Mouse (Mus musculus) 416B (cell line): ENCODE results near the gene Dop1b.

Source experiments
- DNase-seq: peaks from one replicate; pipeline ENCODE4 v3.0.0; 2011; ENCODE audit warnings: low read depth

Gene Dop1b

DNA sequence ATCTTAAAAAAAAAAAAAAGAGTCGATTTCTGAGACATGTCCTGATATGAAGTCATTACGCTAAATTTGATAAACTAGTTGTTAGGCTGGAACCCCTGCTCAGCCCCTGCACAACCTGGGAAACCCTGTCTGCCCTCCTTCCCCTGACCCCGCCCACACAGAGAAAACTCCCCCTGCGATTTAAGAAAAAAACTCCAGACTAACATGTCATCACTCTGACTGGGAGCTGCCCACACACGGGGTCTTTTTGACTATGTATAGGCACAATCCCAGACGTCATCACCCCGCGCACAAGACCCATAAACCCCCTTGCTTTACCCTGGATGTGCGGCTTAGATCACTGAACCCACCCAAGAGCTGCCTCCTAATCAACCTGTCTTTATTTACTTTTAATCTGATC is 118.4 kb downstream of the Dop1b start:
- DNase-seq = no peak

DNA sequence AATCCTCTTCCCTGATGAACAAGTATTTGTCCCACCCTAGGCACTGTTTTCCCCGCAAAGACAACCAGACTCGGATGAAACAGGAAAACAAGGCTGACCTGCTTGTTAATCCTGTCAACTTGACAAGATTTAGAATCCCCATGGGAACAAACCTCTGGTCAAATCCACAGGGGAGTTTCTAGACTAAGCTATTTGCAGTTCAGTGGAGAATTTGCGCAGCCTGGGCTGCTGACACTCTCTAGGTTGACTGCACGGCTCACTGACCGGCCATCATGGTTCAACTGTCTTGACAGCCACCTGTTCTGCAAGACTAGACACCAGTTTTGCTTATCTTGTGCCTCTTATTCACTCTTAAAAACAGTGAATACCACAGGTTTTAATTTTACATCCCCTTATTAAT is 119.2 kb downstream of the Dop1b start:
- DNase-seq = no peak

DNA sequence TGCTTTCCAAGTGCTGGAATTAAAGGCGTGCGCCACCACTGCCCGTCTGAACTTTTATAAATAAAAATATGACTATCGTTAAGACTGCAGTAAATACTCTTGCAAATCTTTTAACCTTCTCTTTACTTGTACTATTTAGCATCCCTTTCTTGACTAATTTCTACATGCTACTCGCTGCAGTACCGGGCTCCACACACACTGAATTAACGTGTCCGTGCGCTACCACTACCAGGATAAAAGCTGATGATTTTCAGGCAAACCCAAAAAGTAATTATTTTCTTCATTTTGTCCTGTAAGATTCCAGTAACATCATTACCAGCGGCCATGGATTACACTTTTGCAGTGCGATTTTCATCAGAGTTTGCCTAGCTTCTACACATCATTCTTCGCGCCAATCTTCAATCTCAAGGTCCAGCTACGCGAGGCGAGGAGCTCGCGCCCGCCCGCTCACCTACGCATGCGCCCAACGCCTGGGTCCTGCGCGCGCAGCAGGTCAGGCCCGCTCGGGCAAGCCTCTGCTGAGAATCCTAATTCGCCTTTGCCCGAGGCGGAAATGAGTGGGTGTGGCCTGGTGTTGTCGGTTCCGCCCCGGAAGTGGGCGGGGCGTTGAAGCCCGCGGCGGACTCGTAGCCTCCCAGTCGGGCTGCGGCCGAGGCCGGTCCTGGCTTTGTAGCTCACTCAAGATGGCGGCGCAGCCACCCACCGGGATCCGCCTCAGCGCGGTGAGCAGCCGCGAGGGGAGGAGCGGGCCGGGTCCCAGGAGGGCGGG is 120.1 kb downstream of the Dop1b start, which contains the start of gene Morc3:
Gene Morc3 (plus strand): TSS at position 495 of the 769 bp plus-strand sequence.
- DNase-seq = peak; percentile 99

DNA sequence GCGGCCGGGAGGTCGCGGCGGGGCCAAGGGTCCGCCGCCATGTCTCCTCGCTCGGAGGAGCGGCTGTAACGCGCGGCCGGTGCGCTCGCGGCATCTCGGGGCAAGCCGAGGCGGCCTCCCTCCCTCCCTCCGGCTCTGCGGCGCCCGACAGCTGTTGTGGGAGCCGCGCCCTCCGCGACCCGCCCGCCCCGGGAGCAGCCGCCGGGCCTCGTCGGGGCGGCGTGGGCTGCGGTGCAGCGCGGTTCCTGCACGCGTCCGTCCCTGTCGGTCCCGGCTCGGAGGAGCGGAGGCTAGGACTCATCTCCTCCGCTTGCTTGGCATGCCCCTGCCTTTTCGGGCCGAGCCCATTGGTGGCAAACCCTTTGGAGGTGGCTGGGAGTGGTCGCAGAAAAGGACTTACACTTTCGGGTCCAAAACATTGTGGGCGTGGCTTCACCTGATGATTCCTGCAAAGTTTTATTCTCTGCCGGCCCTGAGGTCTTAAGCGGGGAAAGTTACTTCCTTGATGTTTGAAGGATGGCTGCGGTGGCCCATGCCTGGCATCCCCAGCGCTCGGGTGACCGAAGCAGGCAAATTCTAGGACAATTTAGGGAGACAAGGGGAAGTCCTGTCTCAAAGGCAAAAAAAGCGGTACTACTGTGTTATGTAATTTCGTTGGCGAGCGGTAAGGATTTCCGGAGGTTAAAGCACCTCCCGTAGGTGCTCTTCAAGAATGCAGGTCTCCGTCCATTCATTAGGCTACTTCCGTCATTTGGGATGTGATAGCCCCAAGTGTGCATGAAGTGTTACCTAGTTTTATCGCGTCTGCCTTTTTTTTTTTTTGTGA is 121.0 kb downstream of the Dop1b start:
- peak; percentile 78 for DNase-seq

DNA sequence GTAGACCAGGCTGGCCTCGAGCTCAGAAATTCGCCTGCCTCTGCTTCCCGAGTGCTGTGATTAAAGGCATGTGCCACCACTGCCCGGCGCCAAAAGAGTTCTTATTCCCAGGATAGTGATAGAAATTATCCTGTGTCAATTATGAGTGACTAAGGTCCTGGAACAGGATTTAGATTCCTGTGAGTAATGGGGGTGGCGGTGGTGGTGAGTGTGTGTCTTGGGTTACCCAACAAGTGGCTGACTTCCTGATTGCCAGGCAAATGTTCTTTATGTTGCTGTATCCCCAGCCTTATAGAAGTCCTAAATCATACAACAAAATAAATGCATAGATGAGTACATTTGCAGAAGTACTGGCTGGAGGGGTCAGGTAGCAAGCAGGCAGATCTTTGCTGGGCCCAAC is 121.8 kb downstream of the Dop1b start:
- DNase-seq = peak; percentile 80

DNA sequence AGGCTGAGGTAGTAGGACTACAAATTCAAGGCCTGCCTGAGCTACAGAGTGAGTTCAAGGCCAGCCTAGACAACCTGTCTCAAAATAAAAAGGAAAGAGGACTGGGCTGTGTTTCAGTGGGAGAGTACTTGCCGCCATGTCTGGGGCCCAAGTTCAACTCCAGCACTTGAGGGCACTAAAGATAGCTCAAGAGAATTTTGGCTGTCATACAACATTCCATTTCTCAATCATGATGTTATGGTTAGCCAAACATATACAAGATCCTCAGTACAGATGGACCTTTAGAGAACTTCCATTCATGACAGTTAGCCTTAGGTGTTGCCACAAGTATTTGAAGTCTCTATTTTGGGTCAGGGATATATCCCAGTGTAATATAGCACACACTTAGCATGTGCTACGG is 122.4 kb downstream of the Dop1b start:
- peak; percentile 38 for DNase-seq

DNA sequence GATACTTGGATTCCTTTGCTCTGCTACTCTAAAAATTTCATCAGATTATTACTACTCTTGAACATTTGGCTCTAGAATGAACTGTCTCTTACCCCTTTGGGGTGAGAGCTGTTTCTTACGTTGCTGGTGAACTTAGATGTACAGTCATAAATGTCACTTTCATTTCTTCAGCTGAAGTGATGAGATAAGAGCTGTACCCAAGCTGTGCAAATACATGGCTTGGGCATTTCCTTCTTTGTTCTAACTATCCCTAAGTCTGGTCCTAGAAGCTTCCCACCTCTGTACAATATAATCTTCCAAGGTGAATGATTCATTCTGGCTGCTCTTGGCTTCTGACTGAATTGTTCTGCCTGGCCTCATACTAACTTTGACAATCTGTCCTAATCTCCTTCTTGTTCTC is 127.3 kb downstream of the Dop1b start:
- DNase-seq = peak; percentile 53

DNA sequence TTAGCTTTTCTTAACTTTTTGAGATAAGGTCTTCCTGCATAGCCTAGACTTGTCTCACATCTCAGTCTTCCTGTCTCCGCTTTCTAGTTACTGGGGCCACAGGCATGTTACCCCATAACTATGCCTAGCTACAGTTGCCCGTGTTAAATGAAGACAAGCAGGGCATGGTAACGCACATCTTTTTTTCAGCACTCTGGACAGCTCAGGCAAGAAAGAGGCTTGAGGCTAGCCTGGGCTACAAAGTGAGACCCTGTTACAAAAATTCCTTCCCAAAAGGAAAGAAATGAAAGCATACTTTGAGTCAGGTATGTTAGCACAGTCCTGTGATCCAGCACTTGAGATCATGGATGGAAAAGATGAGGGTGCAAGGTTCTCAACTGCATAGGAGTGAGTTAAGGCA is 138.8 kb downstream of the Dop1b start:
- DNase-seq = no peak

DNA sequence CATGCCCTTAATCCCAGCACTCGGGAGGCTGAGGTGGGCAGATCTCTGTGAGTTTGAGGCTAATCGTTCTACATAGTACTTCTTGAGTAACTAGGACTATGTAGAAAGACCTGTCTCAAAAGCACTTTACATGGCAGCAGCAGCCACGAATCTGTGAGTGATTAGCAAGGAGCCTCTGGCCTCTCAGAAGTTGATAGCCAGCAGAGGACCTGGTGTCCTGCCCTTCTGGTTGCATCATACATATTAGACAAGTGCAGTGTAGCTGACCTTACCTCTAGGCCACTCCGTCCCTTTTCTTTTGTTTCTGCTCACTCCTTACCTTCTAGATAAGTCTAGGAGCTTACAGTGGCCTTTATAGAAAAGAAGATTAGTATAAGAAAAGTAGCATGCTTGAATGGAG is 148.3 kb downstream of the Dop1b start:
- no peak for DNase-seq
